Mouse (Mus musculus): ENCODE data around the gene Pak2.

DNA sequence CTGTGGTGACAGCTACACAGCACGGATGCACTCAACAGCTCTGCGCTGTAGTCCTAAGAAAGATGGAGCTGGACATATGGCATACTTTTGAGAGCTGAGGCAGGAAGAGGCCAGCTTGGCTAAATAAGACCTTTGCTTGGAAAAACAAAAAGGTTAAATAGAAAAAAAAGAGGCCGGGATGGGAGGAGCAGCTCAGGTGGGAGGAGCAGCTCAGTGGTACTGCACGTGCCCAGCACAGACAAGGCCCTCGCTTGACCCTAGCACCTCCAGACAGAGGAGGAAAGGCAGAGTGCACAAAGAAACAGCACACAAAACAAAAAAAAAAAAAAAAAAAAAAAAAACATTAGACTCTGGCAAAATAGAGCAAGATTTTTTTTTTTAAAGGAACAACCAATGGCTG is 82.8 kb downstream of the Pak2 start:
- TF ChIP-seq EP300 (IDR thresholded peaks at IDR 0.05; ENCODE audit: insufficient read depth, low read depth, low read length) (no peak), CTCF (IDR thresholded peaks at IDR 0.05; ENCODE audit: low read depth, low read length) (no peak)
